ENCODE assay signal across 14 mouse cellular contexts in the genomic region with DNA sequence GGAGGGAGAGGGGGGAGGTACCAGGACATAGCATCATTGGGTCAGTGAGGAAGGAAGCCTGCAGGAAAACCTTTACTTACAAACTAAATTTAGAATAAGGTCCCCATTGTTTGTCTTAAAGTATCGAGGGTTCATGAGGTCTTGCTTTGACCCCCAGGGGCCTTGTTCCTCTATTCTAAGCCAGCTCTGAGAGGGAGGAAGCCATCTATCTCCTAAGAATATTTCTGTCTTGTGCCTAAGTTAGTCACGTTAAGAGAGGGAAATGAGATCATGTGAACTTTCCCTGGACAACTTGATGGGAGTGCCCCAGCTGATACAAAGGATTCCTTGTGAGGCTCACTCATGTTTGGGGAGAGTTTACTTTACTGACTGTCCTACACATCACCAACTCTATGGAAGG.
DNase-seq lines count a peak whose midpoint lies in the region; ATAC-seq and TF ChIP-seq lines count a peak whose summit lies in the region.
"Had no signal": no experiment of that assay in that cellular context is flagged by ENCODE, and none has a peak within 500 bp of the region (broad histone marks: within the 10 kb centered on the region; RNA-seq: fewer than 3 reads in every experiment).

No protein-coding gene starts in this region.

- H3K4me1 ChIP-seq in heart, embryonic 10.5 days, result peaks cover 22% of the 10 kb centered on the region
- no peaks in the 10 kb centered on the region for H3K4me1 ChIP-seq in stomach, embryonic 16.5 days (ENCODE audit: control insufficient read depth, insufficient read depth, low read length)
- H3K4me1 ChIP-seq in stomach, postnatal 0 days (replicated peaks; ENCODE audit: control insufficient read depth, insufficient read depth), result no peaks in the 10 kb centered on the region
- H3K4me1 ChIP-seq in forebrain, embryonic 14.5 days (ENCODE audit: control insufficient read depth, insufficient read depth, low read length), result peaks cover 16% of the 10 kb centered on the region

- no peak for TF ChIP-seq EP300 in stomach, postnatal 0 days (optimal IDR thresholded peaks at IDR 0.05)

- DNase-seq in adrenal gland, adult (ENCODE audit: inconsistent age in 2 of 2, low spot score in 1 of 2), result peak; percentile 31 to 65
- no peak for DNase-seq in adrenal gland, postnatal 25 days
- DNase-seq in heart, embryonic 10.5 days (ENCODE audit: low spot score), result no peak
- DNase-seq in heart, postnatal 25 days (ENCODE audit: low spot score), result no peak
- DNase-seq in stomach, postnatal 0 days (ENCODE audit: low spot score), result no peak
- DNase-seq in mesoderm, embryonic 11.5 days (ENCODE audit: low read depth, low spot score), result peak; percentile 44
- DNase-seq in forebrain, embryonic 14.5 days (ENCODE audit: low spot score), result no peak
- DNase-seq: cerebellum, adult 8-10 months; right cerebral cortex, adult 18-20 months had no signal

- 0 out of 2 replicates have a peak, but pooled peaks have one; percentile 40 for ATAC-seq in stomach, embryonic 16.5 days (ENCODE audit: insufficient read depth, low FRiP score)
- no peak for ATAC-seq in stomach, postnatal 0 days (ENCODE audit: low FRiP score, low TSS enrichment)
- ATAC-seq in forebrain, embryonic 14.5 days, result no peak
- ATAC-seq: activated CD4-positive, CD25-positive, alpha-beta regulatory T cell, adult 4 months had no signal

- H3K4me2 ChIP-seq in stomach, embryonic 16.5 days (ENCODE audit: low read depth, low read length), result no peak overlapping the region
- H3K4me2 ChIP-seq in stomach, postnatal 0 days (replicated peaks; ENCODE audit: low read depth), result no peak overlapping the region
- H3K4me2 ChIP-seq in forebrain, embryonic 14.5 days (ENCODE audit: low read length), result no peak overlapping the region

- H3K4me3 ChIP-seq in heart, embryonic 10.5 days, result no peak overlapping the region
- no peak overlapping the region for H3K4me3 ChIP-seq in stomach, embryonic 16.5 days (replicated peaks; ENCODE audit: low read length)
- no peak overlapping the region for H3K4me3 ChIP-seq in stomach, postnatal 0 days (ENCODE audit: low read depth, low read length)
- H3K4me3 ChIP-seq in forebrain, embryonic 14.5 days (ENCODE audit: low read depth, low read length), result no peak overlapping the region
- H3K4me3 ChIP-seq: erythroblast, embryonic 14.5 days; layer of hippocampus, adult 2 months had no signal

- H3K27me3 ChIP-seq in heart, embryonic 10.5 days (ENCODE audit: insufficient read depth, poor library complexity, severe bottlenecking), result no peaks in the 10 kb centered on the region
- H3K27me3 ChIP-seq in stomach, embryonic 16.5 days (ENCODE audit: control insufficient read depth, insufficient read depth, low read length), result no peaks in the 10 kb centered on the region
- no peaks in the 10 kb centered on the region for H3K27me3 ChIP-seq in stomach, postnatal 0 days (ENCODE audit: control insufficient read depth, insufficient read depth, low read length)
- no peaks in the 10 kb centered on the region for H3K27me3 ChIP-seq in forebrain, embryonic 14.5 days (replicated peaks; ENCODE audit: control insufficient read depth, insufficient read depth, low read length)
- H3K27me3 ChIP-seq: CH12.LX had no signal

- H3K9ac ChIP-seq in stomach, embryonic 16.5 days (ENCODE audit: low read length), result no peak overlapping the region
- H3K9ac ChIP-seq in stomach, postnatal 0 days (ENCODE audit: low read length), result no peak overlapping the region
- no peak overlapping the region for H3K9ac ChIP-seq in forebrain, embryonic 14.5 days (ENCODE audit: low read length)

- H3K36me3 ChIP-seq in heart, embryonic 10.5 days, result no peaks in the 10 kb centered on the region
- H3K36me3 ChIP-seq in stomach, embryonic 16.5 days (ENCODE audit: control insufficient read depth, insufficient read depth, low read length), result no peaks in the 10 kb centered on the region
- H3K36me3 ChIP-seq in stomach, postnatal 0 days (ENCODE audit: control insufficient read depth, insufficient read depth, low read length), result no peaks in the 10 kb centered on the region
- no peaks in the 10 kb centered on the region for H3K36me3 ChIP-seq in forebrain, embryonic 14.5 days (ENCODE audit: control insufficient read depth, insufficient read depth, low read length)

- no peak for TF ChIP-seq CTCF in stomach, postnatal 0 days (IDR thresholded peaks at IDR 0.05; ENCODE audit: low read depth)

- no peaks in the 10 kb centered on the region for H3K9me3 ChIP-seq in heart, embryonic 10.5 days
- no peaks in the 10 kb centered on the region for H3K9me3 ChIP-seq in stomach, embryonic 16.5 days (replicated peaks; ENCODE audit: control insufficient read depth, low read length)
- H3K9me3 ChIP-seq in stomach, postnatal 0 days (ENCODE audit: control insufficient read depth, low read length), result no peaks in the 10 kb centered on the region
- no peaks in the 10 kb centered on the region for H3K9me3 ChIP-seq in forebrain, embryonic 14.5 days (replicated peaks; ENCODE audit: control insufficient read depth, low read length)

- intact Hi-C loops in heart, postnatal 25 days (cut with DNase I), result loop anchor here (5.0 kb wide), 2 partner anchors 179 to 181 kb away; no protein-coding TSS in a partner anchor

- WGBS in heart, embryonic 10.5 days, result 23% methylated on average over 2 of the region's 2 CpGs
- WGBS in stomach, embryonic 16.5 days, result 27% methylated on average over 2 of the region's 2 CpGs
- 31% methylated on average over 2 of the region's 2 CpGs for WGBS in stomach, postnatal 0 days
- WGBS in forebrain, embryonic 14.5 days, result 73% methylated on average over 2 of the region's 2 CpGs

- H3K27ac ChIP-seq in heart, embryonic 10.5 days, result peak overlapping the region; percentile 39
- H3K27ac ChIP-seq in stomach, embryonic 16.5 days (ENCODE audit: low read length), result no peak overlapping the region
- no peak overlapping the region for H3K27ac ChIP-seq in stomach, postnatal 0 days (replicated peaks)
- H3K27ac ChIP-seq in forebrain, embryonic 14.5 days (ENCODE audit: low read depth, low read length), result no peak overlapping the region
- H3K27ac ChIP-seq: layer of hippocampus, adult 2 months had no signal

Comparison
In these comparisons a context has a peak if more than half of its experiments do, and no peak if none do; other contexts are left out.
1. DNase-seq: peak in adrenal gland, adult (2 of 2) and mesoderm, embryonic 11.5 days (single experiment); none in adrenal gland, postnatal 25 days (single experiment), heart, embryonic 10.5 days (single experiment), heart, postnatal 25 days (single experiment), stomach, postnatal 0 days (single experiment) and forebrain, embryonic 14.5 days (single experiment).